ENCODE assay signal across 30 mouse cellular contexts in genomic region chrX:71475497-71475896, GRCm38 (mm10). TPM values are rescaled to one million over a fixed set of nuclear protein-coding genes. Genes with fewer than 3 reads are reported as not detected.
DNase-seq lines count a peak whose midpoint lies in the region; ATAC-seq and TF ChIP-seq lines count a peak whose summit lies in the region.
"Had no signal": no experiment of that assay in that cellular context is flagged by ENCODE, and none has a peak within 500 bp of the region (broad histone marks: within the 10 kb centered on the region; RNA-seq: fewer than 3 reads in every experiment).

No protein-coding gene starts in this region.

- no peak for ATAC-seq in liver, postnatal 0 days
- 0 out of 2 replicates have a peak, but pooled peaks have one; percentile 42 for ATAC-seq in erythroblast, adult 5-6 weeks (replicated peaks; ENCODE audit: low FRiP score, poor library complexity, severe bottlenecking)
- ATAC-seq in liver, embryonic 14.5 days (ENCODE audit: insufficient read depth), result peak; percentile 47; the same call in 1 of the 2 replicates
- ATAC-seq in megakaryocyte progenitor cell, adult 5-6 weeks (replicated peaks; ENCODE audit: poor library complexity), result no peak
- ATAC-seq: forebrain, embryonic 14.5 days had no signal

- H3K4me1 ChIP-seq in liver, postnatal 0 days (ENCODE audit: insufficient read depth), result 0 out of 2 replicates have a peak, but pooled peaks cover 3% of the 10 kb centered on the region
- peaks cover 24 to 32% of the 10 kb centered on the region in 2 experiments for H3K4me1 ChIP-seq in liver, embryonic 14.5 days (replicated peaks; ENCODE audit: control insufficient read depth in 2 of 2, insufficient read depth in 2 of 2, low read length in 1 of 2)
- H3K4me1 ChIP-seq: heart, embryonic 13.5 days; neural tube, embryonic 12.5 days had no signal

- no peak overlapping the region for H3K9ac ChIP-seq in liver, postnatal 0 days (replicated peaks)
- H3K9ac ChIP-seq in liver, embryonic 14.5 days (replicated peaks), result no peak overlapping the region
- H3K9ac ChIP-seq: heart, embryonic 13.5 days; hindbrain, embryonic 14.5 days; limb, embryonic 13.5 days; neural tube, embryonic 12.5 days had no signal

- H3K4me3 ChIP-seq in liver, postnatal 0 days (ENCODE audit: low read depth, low read length), result no peak overlapping the region
- H3K4me3 ChIP-seq in liver, embryonic 14.5 days (ENCODE audit: insufficient read depth in 1 of 2, low read depth in 2 of 2, low read length in 2 of 2), result no peak overlapping the region
- H3K4me3 ChIP-seq: heart, adult 2 months; heart, embryonic 13.5 days; layer of hippocampus, adult 2 months; left cerebral cortex, adult 2 months; limb, embryonic 13.5 days; myocyte; neural tube, embryonic 12.5 days had no signal

- TF ChIP-seq EP300 in liver, postnatal 0 days (IDR thresholded peaks at IDR 0.05; ENCODE audit: low read depth), result no peak
- TF ChIP-seq EP300 in liver, embryonic 14.5 days (IDR thresholded peaks at IDR 0.05; ENCODE audit: low read depth), result no peak

- H3K4me2 ChIP-seq in liver, postnatal 0 days (ENCODE audit: low read depth, low read length), result no peak overlapping the region
- peak overlapping the region; percentile 62 for H3K4me2 ChIP-seq in liver, embryonic 14.5 days (ENCODE audit: low read depth)
- H3K4me2 ChIP-seq: heart, embryonic 13.5 days; hindbrain, embryonic 14.5 days; limb, embryonic 13.5 days; midbrain, embryonic 11.5 days; neural tube, embryonic 12.5 days had no signal

- peak; percentile 38 for DNase-seq in liver
- no peak for DNase-seq in liver, postnatal 0 days
- DNase-seq in liver, embryonic 14.5 days (ENCODE audit: low read depth in 3 of 3, low spot score in 3 of 3), result no peak
- no peak for DNase-seq in cerebellum, postnatal 4 days (ENCODE audit: low spot score in 2 of 2)
- DNase-seq in Muller cell, postnatal 12 days (ENCODE audit: inconsistent ontology term), result no peak
- DNase-seq: adrenal gland, postnatal 10 days; cerebellum, adult 8-10 months; cerebellum, postnatal 36 days; gastrocnemius, postnatal 25 days; heart, adult 2 months; heart, postnatal 10 days; kidney, adult 18-20 months; kidney, postnatal 36 days; lung, adult 2 months; lung, postnatal 10 days; right cerebral cortex, adult 18-20 months; thymus, adult 2 months; thymus, postnatal 4 days had no signal

- no peaks in the 10 kb centered on the region for H3K36me3 ChIP-seq in liver, postnatal 0 days (replicated peaks; ENCODE audit: insufficient read depth, low read length)
- no peaks in the 10 kb centered on the region for H3K36me3 ChIP-seq in liver, embryonic 14.5 days (replicated peaks; ENCODE audit: control insufficient read depth, insufficient read depth, low read depth)
- H3K36me3 ChIP-seq: heart, embryonic 13.5 days; limb, embryonic 13.5 days; neural tube, embryonic 12.5 days had no signal

- H3K27me3 ChIP-seq in liver, postnatal 0 days (ENCODE audit: insufficient read depth, low read length), result no peaks in the 10 kb centered on the region
- H3K27me3 ChIP-seq in liver, embryonic 14.5 days (ENCODE audit: control insufficient read depth, insufficient read depth, low read length), result no peaks in the 10 kb centered on the region
- H3K27me3 ChIP-seq: heart, embryonic 13.5 days; limb, embryonic 13.5 days; neural tube, embryonic 12.5 days had no signal

- H3K9me3 ChIP-seq in liver, postnatal 0 days (ENCODE audit: low read length), result no peaks in the 10 kb centered on the region
- H3K9me3 ChIP-seq in liver, embryonic 14.5 days (ENCODE audit: control insufficient read depth, low read length), result no peaks in the 10 kb centered on the region
- H3K9me3 ChIP-seq: heart, embryonic 13.5 days; limb, embryonic 13.5 days; neural tube, embryonic 12.5 days had no signal

- no peak for TF ChIP-seq CTCF in liver, postnatal 0 days (IDR thresholded peaks at IDR 0.05; ENCODE audit: low read depth)
- no peak for TF ChIP-seq CTCF in liver, embryonic 14.5 days (IDR thresholded peaks at IDR 0.05; ENCODE audit: low read depth)

- no peak overlapping the region for H3K27ac ChIP-seq in liver, postnatal 0 days (ENCODE audit: low read depth)
- peak overlapping the region; percentile 84 for H3K27ac ChIP-seq in liver, embryonic 14.5 days
- H3K27ac ChIP-seq: heart, adult 2 months; heart, embryonic 13.5 days; hindbrain, embryonic 14.5 days; layer of hippocampus, adult 2 months; left cerebral cortex, adult 2 months; limb, embryonic 13.5 days; neural tube, embryonic 12.5 days; stomach, postnatal 0 days had no signal

- WGBS in liver, postnatal 0 days (ENCODE audit: insufficient replicate concordance), result 46% methylated on average over 3 of the region's 3 CpGs
- WGBS in liver, embryonic 14.5 days (ENCODE audit: insufficient replicate concordance), result 33% methylated on average over 3 of the region's 3 CpGs

RNA-seq across cellular contexts. Expression of gene Cd99l2, which starts 17.2 kb away (rescaled TPM):
- 5.7 and 6.2 TPM in 2 replicates for polyA plus RNA-seq in liver, postnatal 0 days (2015; fragmentation: Nextera tagmentation; extraction: Ambion mirVana)
- 0.77 and 6.1 TPM in 2 replicates for total RNA-seq in erythroblast, adult 5-6 weeks (2015; ENCODE audit: low replicate concordance)
- 6.3 and 7.0 TPM in 2 replicates for total RNA-seq in erythroblast, adult 5-6 weeks (2017; ENCODE audit: low replicate concordance)
- 5.7 and 7.2 TPM in 2 replicates for polyA plus RNA-seq in liver, embryonic 14.5 days (2012; rRNA removed)
- 7.2 and 9.7 TPM in 2 replicates for polyA plus RNA-seq in liver, embryonic 14.5 days (2014; fragmentation: Nextera tagmentation; extraction: Ambion mirVana)
- 3.9 and 5.6 TPM in 2 replicates for total RNA-seq in megakaryocyte progenitor cell, adult 5-6 weeks (2015)
- 4.1 and 9.5 TPM in 2 replicates for total RNA-seq in megakaryocyte progenitor cell, adult 5-6 weeks (2017)

Comparison
In these comparisons a context has a peak if more than half of its experiments do, and no peak if none do; other contexts are left out.
1. ATAC-seq: peak in erythroblast, adult 5-6 weeks (single experiment) and liver, embryonic 14.5 days (single experiment); none in liver, postnatal 0 days (single experiment) and megakaryocyte progenitor cell, adult 5-6 weeks (single experiment).